In the genomic region with DNA sequence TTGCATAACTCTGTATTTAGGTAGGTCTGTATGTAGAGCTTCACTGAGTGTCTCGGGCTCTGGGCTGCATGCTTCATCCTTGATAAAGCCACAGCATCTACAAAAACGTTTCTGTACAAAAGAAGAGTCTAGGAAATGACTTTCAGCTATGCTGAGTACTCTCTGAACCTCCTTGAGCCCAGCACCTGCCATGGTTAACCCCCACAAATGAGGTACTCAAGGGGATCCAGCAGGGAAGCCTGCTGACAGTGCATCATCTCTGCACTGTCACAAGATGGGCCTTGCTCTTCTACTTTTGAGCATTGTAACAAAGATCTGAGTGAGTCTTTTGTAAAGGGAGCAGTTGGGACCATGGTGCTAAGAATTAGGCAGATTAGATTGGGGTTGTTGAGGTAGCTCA, we compare ENCODE assay signal across 28 mouse cellular contexts.
DNase-seq lines count a peak whose midpoint lies in the region; ATAC-seq and TF ChIP-seq lines count a peak whose summit lies in the region.
"Had no signal": no experiment of that assay in that cellular context is flagged by ENCODE, and none has a peak within 500 bp of the region (broad histone marks: within the 10 kb centered on the region; RNA-seq: fewer than 3 reads in every experiment).

No protein-coding gene starts in this region.

- peaks cover 8% of the 10 kb centered on the region; the same call in 1 of the 2 replicates for H3K36me3 ChIP-seq in intestine, embryonic 14.5 days (ENCODE audit: control insufficient read depth, insufficient read depth, low read length)
- peaks cover 15% of the 10 kb centered on the region; the same call in 1 of the 2 replicates for H3K36me3 ChIP-seq in intestine, postnatal 0 days (ENCODE audit: control insufficient read depth, insufficient read depth)
- peaks cover 24% of the 10 kb centered on the region for H3K36me3 ChIP-seq in liver, embryonic 12.5 days
- peaks cover 15% of the 10 kb centered on the region for H3K36me3 ChIP-seq in liver, postnatal 0 days (replicated peaks; ENCODE audit: insufficient read depth, low read length)
- H3K36me3 ChIP-seq: lung, embryonic 15.5 days had no signal

- TF ChIP-seq EP300 in liver, postnatal 0 days (IDR thresholded peaks at IDR 0.05; ENCODE audit: low read depth) = no peak

- no peak for ATAC-seq in intestine, embryonic 14.5 days (replicated peaks; ENCODE audit: low FRiP score, low TSS enrichment, low read depth)
- no peak for ATAC-seq in intestine, postnatal 0 days
- ATAC-seq in liver, embryonic 12.5 days = no peak
- no peak for ATAC-seq in liver, postnatal 0 days
- ATAC-seq: forebrain, embryonic 15.5 days; midbrain, embryonic 16.5 days had no signal

- WGBS in intestine, embryonic 14.5 days = 77% methylated on average over 2 of the region's 2 CpGs
- 75% methylated on average over 2 of the region's 2 CpGs for WGBS in intestine, postnatal 0 days
- 43% methylated on average over 2 of the region's 2 CpGs for WGBS in liver, embryonic 12.5 days (ENCODE audit: insufficient replicate concordance)
- 40% methylated on average over 2 of the region's 2 CpGs for WGBS in liver, postnatal 0 days (ENCODE audit: insufficient replicate concordance)

- H3K27ac ChIP-seq in intestine, embryonic 14.5 days (ENCODE audit: low read depth) = 0 out of 2 replicates have a peak overlapping the region, but pooled peaks have one; percentile 66
- no peak overlapping the region for H3K27ac ChIP-seq in intestine, postnatal 0 days (ENCODE audit: low read depth, low read length)
- peak overlapping the region; percentile 90 for H3K27ac ChIP-seq in liver, embryonic 12.5 days
- peak overlapping the region; percentile 19; the same call in 1 of the 2 replicates for H3K27ac ChIP-seq in liver, postnatal 0 days (ENCODE audit: low read depth)
- H3K27ac ChIP-seq: embryonic facial prominence, embryonic 13.5 days; forebrain, embryonic 10.5 days; forebrain, embryonic 15.5 days; heart, embryonic 10.5 days; hindbrain, embryonic 14.5 days; limb, embryonic 10.5 days; limb, embryonic 15.5 days; lung, embryonic 15.5 days; midbrain, embryonic 10.5 days; neural tube, embryonic 12.5 days had no signal

- H3K4me3 ChIP-seq in intestine, embryonic 14.5 days (ENCODE audit: low read depth, low read length) = no peak overlapping the region
- H3K4me3 ChIP-seq in intestine, postnatal 0 days (ENCODE audit: low read depth, low read length) = no peak overlapping the region
- H3K4me3 ChIP-seq in liver, embryonic 12.5 days = no peak overlapping the region
- no peak overlapping the region for H3K4me3 ChIP-seq in liver, postnatal 0 days (ENCODE audit: low read depth, low read length)
- H3K4me3 ChIP-seq: embryonic facial prominence, embryonic 13.5 days; forebrain, embryonic 10.5 days; forebrain, embryonic 15.5 days; heart, embryonic 10.5 days; limb, embryonic 10.5 days; limb, embryonic 15.5 days; lung, embryonic 15.5 days; midbrain, embryonic 10.5 days; myocyte; neural tube, embryonic 12.5 days had no signal

- H3K4me1 ChIP-seq in intestine, embryonic 14.5 days (replicated peaks; ENCODE audit: control insufficient read depth, insufficient read depth, low read length) = peaks cover 38% of the 10 kb centered on the region
- H3K4me1 ChIP-seq in intestine, postnatal 0 days (replicated peaks; ENCODE audit: control insufficient read depth, insufficient read depth, low read length) = peaks cover 24% of the 10 kb centered on the region
- H3K4me1 ChIP-seq in liver, embryonic 12.5 days = peaks cover 80% of the 10 kb centered on the region
- H3K4me1 ChIP-seq in liver, postnatal 0 days (ENCODE audit: insufficient read depth) = peaks cover 55% of the 10 kb centered on the region
- H3K4me1 ChIP-seq: forebrain, embryonic 15.5 days had no signal

- no peak overlapping the region for H3K4me2 ChIP-seq in intestine, embryonic 14.5 days (ENCODE audit: low read length)
- no peak overlapping the region for H3K4me2 ChIP-seq in intestine, postnatal 0 days (replicated peaks; ENCODE audit: low read depth)
- H3K4me2 ChIP-seq in liver, embryonic 12.5 days = 0 out of 2 replicates have a peak overlapping the region, but pooled peaks have one; percentile 71
- no peak overlapping the region for H3K4me2 ChIP-seq in liver, postnatal 0 days (ENCODE audit: low read depth, low read length)
- H3K4me2 ChIP-seq: embryonic facial prominence, embryonic 13.5 days; forebrain, embryonic 15.5 days; hindbrain, embryonic 14.5 days; limb, embryonic 15.5 days; lung, embryonic 15.5 days; neural tube, embryonic 12.5 days had no signal

- H3K27me3 ChIP-seq in intestine, embryonic 14.5 days (replicated peaks; ENCODE audit: control insufficient read depth, insufficient read depth, low read length) = no peaks in the 10 kb centered on the region
- H3K27me3 ChIP-seq in intestine, postnatal 0 days (replicated peaks; ENCODE audit: control insufficient read depth, insufficient read depth, low read length) = no peaks in the 10 kb centered on the region
- no peaks in the 10 kb centered on the region for H3K27me3 ChIP-seq in liver, embryonic 12.5 days (replicated peaks)
- H3K27me3 ChIP-seq in liver, postnatal 0 days (ENCODE audit: insufficient read depth, low read length) = no peaks in the 10 kb centered on the region
- H3K27me3 ChIP-seq: embryonic facial prominence, embryonic 13.5 days; forebrain, embryonic 15.5 days; limb, embryonic 15.5 days; lung, embryonic 15.5 days; neural tube, embryonic 12.5 days had no signal

- no peaks in the 10 kb centered on the region for H3K9me3 ChIP-seq in intestine, embryonic 14.5 days (ENCODE audit: control insufficient read depth, low read length)
- no peaks in the 10 kb centered on the region for H3K9me3 ChIP-seq in intestine, postnatal 0 days (ENCODE audit: control insufficient read depth)
- H3K9me3 ChIP-seq in liver, embryonic 12.5 days (replicated peaks) = no peaks in the 10 kb centered on the region
- no peaks in the 10 kb centered on the region for H3K9me3 ChIP-seq in liver, postnatal 0 days (ENCODE audit: low read length)
- H3K9me3 ChIP-seq: embryonic facial prominence, embryonic 13.5 days; forebrain, embryonic 10.5 days; forebrain, embryonic 15.5 days; heart, embryonic 10.5 days; limb, embryonic 10.5 days; limb, embryonic 15.5 days; lung, embryonic 15.5 days; midbrain, embryonic 10.5 days; neural tube, embryonic 12.5 days had no signal

- no peak for TF ChIP-seq CTCF in intestine, postnatal 0 days (IDR thresholded peaks at IDR 0.05; ENCODE audit: low read depth)
- no peak for TF ChIP-seq CTCF in liver, postnatal 0 days (IDR thresholded peaks at IDR 0.05; ENCODE audit: low read depth)

- H3K9ac ChIP-seq in intestine, embryonic 14.5 days (ENCODE audit: low read length) = no peak overlapping the region
- no peak overlapping the region for H3K9ac ChIP-seq in intestine, postnatal 0 days (ENCODE audit: low read depth, low read length)
- H3K9ac ChIP-seq in liver, embryonic 12.5 days = no peak overlapping the region
- H3K9ac ChIP-seq in liver, postnatal 0 days (replicated peaks) = no peak overlapping the region
- H3K9ac ChIP-seq: embryonic facial prominence, embryonic 13.5 days; forebrain, embryonic 15.5 days; hindbrain, embryonic 14.5 days; limb, embryonic 15.5 days; lung, embryonic 15.5 days; neural tube, embryonic 12.5 days had no signal

- no peak for DNase-seq in intestine, embryonic 14.5 days (ENCODE audit: low spot score)
- peak; percentile 57 for DNase-seq in thymus, postnatal 0 days (ENCODE audit: low spot score)
- no peak for DNase-seq in thymus, postnatal 4 days
- no peak for DNase-seq in liver, postnatal 0 days
- DNase-seq in embryo, embryonic 11 days = no peak
- DNase-seq: adrenal gland, adult 8-10 months; cerebellum, adult 9-10 months; cerebellum, postnatal 36 days; gastrocnemius, postnatal 14 days; kidney, adult 8-10 months; kidney, postnatal 14 days; layer of hippocampus, adult 9-11 months; right cerebral cortex, adult 18-20 months; spleen, adult 18-20 months had no signal
